Mouse (Mus musculus): ENCODE data around the gene Rnf111. TPM values are rescaled to one million over a fixed set of nuclear protein-coding genes. Genes with fewer than 3 reads are reported as not detected.

The Rnf111 gene
- polyA plus RNA-seq, 1 experiment = 35.3 TPM

- Histone ChIP-seq H3K27ac (ENCODE audit: insufficient read depth, low read depth, low read length) (peak overlapping the region; percentile 93), H3K36me3 (ENCODE audit: control insufficient read depth, insufficient read depth, low read length) (peaks cover 4% of the 10 kb centered on the region; the same call in 1 of the 2 replicates), H3K4me3 (ENCODE audit: low read depth, low read length) (peak overlapping the region; percentile 83), H3K27me3 (ENCODE audit: control insufficient read depth, insufficient read depth, low read length) (no peaks in the 10 kb centered on the region), H3K4me1 (ENCODE audit: control insufficient read depth, insufficient read depth, insufficient read length, low read length) (peaks cover 7% of the 10 kb centered on the region; the same call in 1 of the 2 replicates)
- TF ChIP-seq CTCF (IDR thresholded peaks at IDR 0.05; ENCODE audit: extremely low read depth, insufficient read length, insufficient replicate concordance, low read depth, low read length) (no peak), POLR2A (IDR thresholded peaks at IDR 0.05; ENCODE audit: low read depth, low read length) (no peak)
- under 1% methylated on average over 64 of the region's 64 CpGs for WGBS
Observed at GRCm38 (mm10) chr9:70543048-70543880, 39.7 kb upstream of the Rnf111 start.

GRCm38 (mm10) chr9:70542305-70543041 is 38.9 kb upstream of the Rnf111 start, which contains the start of gene Sltm:
TSS of gene Sltm (plus strand) at chr9:70542754.
- peak within 1 kb of the TSS; percentile 83 for H3K4me3 ChIP-seq (ENCODE audit: low read depth, low read length)
- H3K36me3 ChIP-seq (ENCODE audit: control insufficient read depth, insufficient read depth, low read length) = no peaks in the 10 kb centered on the region; the same call in 1 of the 2 replicates
- H3K27me3 ChIP-seq (ENCODE audit: control insufficient read depth, insufficient read depth, low read length) = no peaks in the 10 kb centered on the region
- H3K4me1 ChIP-seq (ENCODE audit: control insufficient read depth, insufficient read depth, insufficient read length, low read length) = peaks cover 7% of the 10 kb centered on the region; the same call in 1 of the 2 replicates
- peak within 1 kb of the TSS; percentile 93 for H3K27ac ChIP-seq (ENCODE audit: insufficient read depth, low read depth, low read length)
- no peak for TF ChIP-seq CTCF (IDR thresholded peaks at IDR 0.05; ENCODE audit: extremely low read depth, insufficient read length, insufficient replicate concordance, low read depth, low read length)
- TF ChIP-seq POLR2A (IDR thresholded peaks at IDR 0.05; ENCODE audit: low read depth, low read length) = peak; percentile 81
- WGBS = under 1% methylated on average over 75 of the region's 75 CpGs

- no peak overlapping the region for H3K4me3 ChIP-seq (ENCODE audit: low read depth, low read length)
- no peaks in the 10 kb centered on the region for H3K27me3 ChIP-seq (ENCODE audit: control insufficient read depth, insufficient read depth, low read length)
- H3K27ac ChIP-seq (ENCODE audit: insufficient read depth, low read depth, low read length) = no peak overlapping the region
- 11% methylated on average over 6 of the region's 6 CpGs for WGBS
- no peak for TF ChIP-seq CTCF (IDR thresholded peaks at IDR 0.05; ENCODE audit: extremely low read depth, insufficient read length, insufficient replicate concordance, low read depth, low read length)
- no peak for TF ChIP-seq POLR2A (IDR thresholded peaks at IDR 0.05; ENCODE audit: low read depth, low read length)
- no peaks in the 10 kb centered on the region; the same call in 1 of the 2 replicates for H3K36me3 ChIP-seq (ENCODE audit: control insufficient read depth, insufficient read depth, low read length)
- H3K4me1 ChIP-seq (ENCODE audit: control insufficient read depth, insufficient read depth, insufficient read length, low read length) = peaks cover 6% of the 10 kb centered on the region; the same call in 1 of the 2 replicates
Observed at GRCm38 (mm10) chr9:70541584-70541983, 38.1 kb upstream of the Rnf111 start.

GRCm38 (mm10) chr9:70533328-70533727 is 29.8 kb upstream of the Rnf111 start:
- Histone ChIP-seq H3K27me3 (ENCODE audit: control insufficient read depth, insufficient read depth, low read length) (no peaks in the 10 kb centered on the region), H3K4me3 (ENCODE audit: low read depth, low read length) (no peak overlapping the region), H3K36me3 (ENCODE audit: control insufficient read depth, insufficient read depth, low read length) (no peaks in the 10 kb centered on the region), H3K27ac (ENCODE audit: insufficient read depth, low read depth, low read length) (no peak overlapping the region), H3K4me1 (ENCODE audit: control insufficient read depth, insufficient read depth, insufficient read length, low read length) (no peaks in the 10 kb centered on the region)
- no peak for TF ChIP-seq POLR2A (IDR thresholded peaks at IDR 0.05; ENCODE audit: low read depth, low read length)
- TF ChIP-seq CTCF (IDR thresholded peaks at IDR 0.05; ENCODE audit: extremely low read depth, insufficient read length, insufficient replicate concordance, low read depth, low read length) = no peak
- 48% methylated on average over 3 of the region's 3 CpGs for WGBS

- WGBS = 84% methylated on average over 7 of the region's 7 CpGs
- TF ChIP-seq CTCF (IDR thresholded peaks at IDR 0.05; ENCODE audit: extremely low read depth, insufficient read length, insufficient replicate concordance, low read depth, low read length) (no peak), POLR2A (IDR thresholded peaks at IDR 0.05; ENCODE audit: low read depth, low read length) (no peak)
- H3K27me3 ChIP-seq (ENCODE audit: control insufficient read depth, insufficient read depth, low read length) = no peaks in the 10 kb centered on the region
- no peak overlapping the region for H3K4me3 ChIP-seq (ENCODE audit: low read depth, low read length)
- no peaks in the 10 kb centered on the region for H3K36me3 ChIP-seq (ENCODE audit: control insufficient read depth, insufficient read depth, low read length)
- H3K27ac ChIP-seq (ENCODE audit: insufficient read depth, low read depth, low read length) = no peak overlapping the region
- no peaks in the 10 kb centered on the region for H3K4me1 ChIP-seq (ENCODE audit: control insufficient read depth, insufficient read depth, insufficient read length, low read length)
Observed at GRCm38 (mm10) chr9:70524366-70524765, 20.8 kb upstream of the Rnf111 start.

- 90% methylated on average over 3 of the region's 3 CpGs for WGBS
- TF ChIP-seq POLR2A (IDR thresholded peaks at IDR 0.05; ENCODE audit: low read depth, low read length) (no peak), CTCF (IDR thresholded peaks at IDR 0.05; ENCODE audit: extremely low read depth, insufficient read length, insufficient replicate concordance, low read depth, low read length) (no peak)
- H3K27ac ChIP-seq (ENCODE audit: insufficient read depth, low read depth, low read length) = no peak overlapping the region
- H3K27me3 ChIP-seq (ENCODE audit: control insufficient read depth, insufficient read depth, low read length) = no peaks in the 10 kb centered on the region
- no peaks in the 10 kb centered on the region for H3K36me3 ChIP-seq (ENCODE audit: control insufficient read depth, insufficient read depth, low read length)
- no peaks in the 10 kb centered on the region for H3K4me1 ChIP-seq (ENCODE audit: control insufficient read depth, insufficient read depth, insufficient read length, low read length)
- H3K4me3 ChIP-seq (ENCODE audit: low read depth, low read length) = no peak overlapping the region
Observed at GRCm38 (mm10) chr9:70523813-70524212, 20.3 kb upstream of the Rnf111 start.

- TF ChIP-seq POLR2A (IDR thresholded peaks at IDR 0.05; ENCODE audit: low read depth, low read length) (no peak), CTCF (IDR thresholded peaks at IDR 0.05; ENCODE audit: extremely low read depth, insufficient read length, insufficient replicate concordance, low read depth, low read length) (no peak)
- no peak overlapping the region for H3K4me3 ChIP-seq (ENCODE audit: low read depth, low read length)
- no peaks in the 10 kb centered on the region for H3K27me3 ChIP-seq (ENCODE audit: control insufficient read depth, insufficient read depth, low read length)
- no peaks in the 10 kb centered on the region for H3K4me1 ChIP-seq (ENCODE audit: control insufficient read depth, insufficient read depth, insufficient read length, low read length)
- no peak overlapping the region for H3K27ac ChIP-seq (ENCODE audit: insufficient read depth, low read depth, low read length)
- WGBS = 56% methylated on average over 3 of the region's 3 CpGs
- no peaks in the 10 kb centered on the region for H3K36me3 ChIP-seq (ENCODE audit: control insufficient read depth, insufficient read depth, low read length)
Observed at GRCm38 (mm10) chr9:70520651-70521050, 17.1 kb upstream of the Rnf111 start.

Data from small intestine, adult 2 months (tissue).